Mouse (Mus musculus) forebrain, embryonic 12.5 days (tissue): ENCODE results near the gene Adamtsl1. TPM values are rescaled to one million over a fixed set of nuclear protein-coding genes. Genes with fewer than 3 reads are reported as not detected.

Source experiments
- ATAC-seq: fragments of 200-750 bp; cut with Nextera tagmentation; 2 replicates; pipeline ENCODE4 v1.8.0; 2017; ENCODE audit warnings: moderate TSS enrichment; ENCODE audit not compliant: low FRiP score
- H3K27ac ChIP-seq: fragments of 300-500 bp; sonication (generic); 2 replicates; pipeline ENCODE4 v1.5.1; 2016; ENCODE audit warnings: mild to moderate bottlenecking
- H3K27me3 ChIP-seq: fragments of 300-500 bp; sonication (generic); 2 replicates; pipeline ENCODE4 v1.6.1; 2016; ENCODE audit warnings: mild to moderate bottlenecking
- H3K36me3 ChIP-seq: fragments of 300-500 bp; sonication (generic); replicated peaks from 2 replicates; pipeline ENCODE4 v1.6.1; 2016; ENCODE audit warnings: mild to moderate bottlenecking
- H3K4me1 ChIP-seq: fragments of 300-500 bp; sonication (generic); 2 replicates; pipeline ENCODE4 v1.6.1; 2016
- H3K4me2 ChIP-seq: fragments of 300-500 bp; sonication (generic); 2 replicates; pipeline ENCODE4 v1.6.1; 2016; ENCODE audit warnings: mild to moderate bottlenecking, moderate library complexity
- H3K4me3 ChIP-seq: fragments of 300-500 bp; sonication (generic); replicated peaks from 2 replicates; pipeline ENCODE4 v1.5.1; 2016; ENCODE audit warnings: mild to moderate bottlenecking
- H3K9ac ChIP-seq: fragments of 300-500 bp; sonication (generic); 2 replicates; pipeline ENCODE4 v1.6.1; 2016; ENCODE audit warnings: mild to moderate bottlenecking
- H3K9me3 ChIP-seq: fragments of 300-500 bp; sonication (generic); 2 replicates; pipeline ENCODE4 v1.6.1; 2016
- WGBS: fragments of 180-500 bp; shearing (Covaris S2); methylation state at CpG from one replicate; pipeline ENCODE4 v1.1.7; 2016; 5-methylcytosine and 5-hydroxymethylcytosine counted together
- polyA plus RNA-seq: library from polyadenylated mRNA; unstranded; fragments of >200 nt; fragmentation: Nextera tagmentation; extraction: Ambion mirVana; gene quantifications from 2 replicates; pipeline ENCODE4 v1.2.1, GENCODE M21; 2016

Gene Adamtsl1
- 7.6 and 11.6 TPM in 2 replicates for polyA plus RNA-seq

DNA sequence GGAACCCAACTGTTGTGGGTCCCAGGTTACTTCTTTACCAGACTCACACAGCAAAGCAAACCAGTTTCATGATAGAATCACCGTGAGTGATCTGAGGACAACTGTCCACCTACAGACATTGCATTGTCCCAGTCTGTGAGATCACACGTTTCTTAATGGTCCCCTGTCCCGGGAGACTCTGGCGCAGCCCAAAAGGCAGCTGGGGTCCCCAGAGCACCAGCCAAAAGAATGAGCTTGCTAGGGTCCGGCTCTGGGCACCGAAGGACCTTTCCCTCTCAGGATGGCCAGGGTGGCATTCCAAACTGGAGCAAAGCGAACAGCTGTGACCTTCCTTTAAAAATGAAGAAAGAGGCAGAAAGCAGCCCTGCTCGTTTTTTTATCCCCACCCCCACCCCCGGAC is at the start of gene Adamtsl1:
Gene Adamtsl1 (plus strand): TSS at position 381 of the 400 bp plus-strand sequence.
- Histone ChIP-seq H3K27ac (no peak within 1 kb of the TSS), H3K9ac (peak within 1 kb of the TSS; percentile 52), H3K9me3 (no peaks in the 10 kb centered on the region), H3K4me2 (peak within 1 kb of the TSS; percentile 91), H3K4me1 (peaks cover 15% of the 10 kb centered on the region), H3K27me3 (peaks cover 34% of the 10 kb centered on the region), H3K4me3 (peak within 1 kb of the TSS; percentile 48), H3K36me3 (no peaks in the 10 kb centered on the region)
- 2% methylated on average over 9 of the region's 9 CpGs for WGBS
- ATAC-seq = 0 out of 2 replicates have a peak, but pooled peaks have one; percentile 52

DNA sequence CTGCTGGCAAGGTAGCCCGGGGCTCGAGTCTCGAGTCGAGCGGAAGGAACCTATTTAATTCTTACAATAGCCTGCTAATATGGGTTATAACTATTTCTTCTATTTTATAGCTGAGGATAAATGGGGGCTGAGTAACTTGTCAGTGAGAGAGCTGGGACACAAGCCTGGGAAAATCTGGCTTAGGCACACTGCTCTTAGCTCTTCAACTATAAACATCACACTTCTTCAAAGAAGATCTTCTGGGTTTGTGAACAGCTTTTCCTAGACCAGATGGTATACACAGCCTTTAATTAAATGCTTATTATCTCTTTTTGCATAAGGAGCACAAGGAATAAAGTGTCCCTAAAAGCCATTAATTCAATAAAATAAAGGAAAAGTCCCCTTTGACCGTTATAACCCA is 30.4 kb upstream of the Adamtsl1 start:
- no peaks in the 10 kb centered on the region for H3K27me3 ChIP-seq
- H3K9ac ChIP-seq = no peak overlapping the region
- WGBS = 91% methylated on average over 6 of the region's 6 CpGs
- no peak overlapping the region for H3K4me3 ChIP-seq
- H3K27ac ChIP-seq = no peak overlapping the region
- no peak for ATAC-seq
- no peaks in the 10 kb centered on the region for H3K36me3 ChIP-seq
- H3K9me3 ChIP-seq = no peaks in the 10 kb centered on the region
- peaks cover 3% of the 10 kb centered on the region; the same call in 1 of the 2 replicates for H3K4me1 ChIP-seq
- H3K4me2 ChIP-seq = no peak overlapping the region

DNA sequence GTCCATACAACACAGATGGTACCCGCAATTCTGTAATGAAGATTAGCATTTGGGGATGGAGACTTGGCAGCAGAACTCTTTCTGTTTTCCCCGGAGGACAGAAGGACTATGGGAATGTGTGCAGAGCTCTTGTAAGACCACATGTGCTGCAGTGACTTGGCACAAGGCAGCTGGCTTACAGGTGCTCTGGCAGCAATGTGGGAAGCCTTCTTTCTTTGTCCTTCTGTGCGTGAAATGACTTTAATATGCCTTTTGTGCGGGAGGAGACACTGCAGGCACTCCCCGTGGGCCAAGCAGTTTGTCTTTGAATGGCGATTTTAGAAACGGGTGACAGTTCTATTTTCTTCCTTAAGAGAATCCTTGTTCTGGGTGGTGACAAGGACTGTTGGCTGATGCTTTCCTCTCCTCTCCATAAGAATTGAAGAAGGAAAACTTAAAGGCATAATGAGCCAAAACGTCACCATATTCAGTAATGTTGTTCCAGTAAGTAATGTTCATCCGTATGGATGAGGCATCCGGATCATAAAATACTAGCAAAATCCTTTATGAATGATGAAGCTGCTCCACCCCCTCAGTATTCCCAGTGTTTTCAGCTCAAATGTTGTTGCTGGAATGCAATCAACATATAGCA is 27.5 kb upstream of the Adamtsl1 start:
- WGBS = 72% methylated on average over 10 of the region's 10 CpGs
- Histone ChIP-seq H3K4me3 (no peak overlapping the region), H3K4me1 (peaks cover 3% of the 10 kb centered on the region; the same call in 1 of the 2 replicates), H3K27me3 (no peaks in the 10 kb centered on the region), H3K4me2 (no peak overlapping the region), H3K27ac (no peak overlapping the region), H3K36me3 (no peaks in the 10 kb centered on the region), H3K9me3 (no peaks in the 10 kb centered on the region), H3K9ac (no peak overlapping the region)
- ATAC-seq = no peak

DNA sequence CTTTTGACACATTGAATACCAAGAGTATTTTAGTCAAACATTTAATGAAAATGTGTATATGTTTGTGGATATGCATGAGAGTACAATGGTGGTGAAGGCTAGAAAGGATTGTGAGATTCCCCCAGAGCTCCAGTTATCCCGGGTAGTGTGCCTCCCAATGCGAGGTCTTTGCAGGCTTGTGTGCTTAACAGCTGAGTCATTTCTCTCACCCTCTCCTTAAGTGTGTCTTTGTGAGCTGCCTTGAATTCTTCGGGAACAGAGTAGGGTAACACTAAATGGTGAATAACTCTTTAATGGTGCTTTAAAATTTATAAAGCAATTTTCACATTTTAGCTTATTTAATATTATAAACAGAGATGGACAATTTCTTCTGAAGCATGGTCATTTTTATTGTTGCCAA is 8.3 kb upstream of the Adamtsl1 start:
- Histone ChIP-seq H3K4me3 (no peak overlapping the region), H3K4me2 (no peak overlapping the region), H3K27me3 (no peaks in the 10 kb centered on the region), H3K36me3 (no peaks in the 10 kb centered on the region), H3K9ac (no peak overlapping the region), H3K27ac (no peak overlapping the region), H3K9me3 (no peaks in the 10 kb centered on the region), H3K4me1 (no peaks in the 10 kb centered on the region)
- 82% methylated on average over 3 of the region's 3 CpGs for WGBS
- no peak for ATAC-seq

DNA sequence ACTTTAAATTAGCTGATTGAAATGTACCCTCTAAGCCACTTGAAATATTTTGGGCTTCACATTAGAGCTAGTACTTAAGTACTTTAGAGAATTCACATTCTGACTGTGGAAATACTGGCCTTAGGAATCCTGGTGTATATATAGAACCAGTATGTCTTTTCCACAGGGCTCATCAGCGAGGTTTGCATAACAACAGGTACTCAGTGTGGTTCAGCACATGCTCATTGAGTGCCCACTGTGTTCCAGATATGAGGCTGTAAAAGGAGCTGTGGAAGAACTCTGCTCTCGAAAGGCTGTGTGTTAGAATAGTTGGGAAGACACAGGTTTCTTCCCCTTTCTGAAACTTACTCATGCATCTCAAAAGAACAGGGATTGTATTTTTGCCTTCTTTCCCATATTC is 7.0 kb upstream of the Adamtsl1 start:
- no peak for ATAC-seq
- Histone ChIP-seq H3K9ac (no peak overlapping the region), H3K9me3 (no peaks in the 10 kb centered on the region), H3K36me3 (no peaks in the 10 kb centered on the region), H3K27me3 (no peaks in the 10 kb centered on the region), H3K4me3 (no peak overlapping the region), H3K27ac (no peak overlapping the region), H3K4me1 (no peaks in the 10 kb centered on the region), H3K4me2 (no peak overlapping the region)
- WGBS = 68% methylated on average over 2 of the region's 2 CpGs

DNA sequence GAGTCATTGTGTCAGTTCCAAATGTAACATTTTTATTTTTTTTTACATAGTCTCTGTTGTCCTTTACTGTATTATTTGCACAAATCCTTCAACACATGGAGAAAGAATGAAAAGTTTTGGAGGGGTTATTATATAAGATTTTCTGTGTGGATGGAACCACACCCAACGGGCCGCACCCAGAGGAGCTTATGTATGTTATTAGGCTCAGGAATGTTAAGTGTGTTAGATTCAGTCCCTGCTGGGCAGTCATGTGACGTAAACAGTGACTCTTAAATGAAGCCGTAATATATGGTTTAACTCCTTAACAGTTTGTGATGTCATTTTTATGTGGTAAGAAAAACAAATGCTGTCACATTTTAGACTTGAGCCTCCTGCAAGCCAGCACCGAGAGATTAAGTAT is 6.5 kb upstream of the Adamtsl1 start:
- Histone ChIP-seq H3K4me2 (no peak overlapping the region), H3K9ac (no peak overlapping the region), H3K27ac (no peak overlapping the region), H3K36me3 (no peaks in the 10 kb centered on the region), H3K9me3 (no peaks in the 10 kb centered on the region), H3K4me3 (no peak overlapping the region), H3K4me1 (no peaks in the 10 kb centered on the region), H3K27me3 (peaks cover 3% of the 10 kb centered on the region)
- 85% methylated on average over 5 of the region's 5 CpGs for whole genome bisulfite sequencing
- ATAC-seq = no peak

DNA sequence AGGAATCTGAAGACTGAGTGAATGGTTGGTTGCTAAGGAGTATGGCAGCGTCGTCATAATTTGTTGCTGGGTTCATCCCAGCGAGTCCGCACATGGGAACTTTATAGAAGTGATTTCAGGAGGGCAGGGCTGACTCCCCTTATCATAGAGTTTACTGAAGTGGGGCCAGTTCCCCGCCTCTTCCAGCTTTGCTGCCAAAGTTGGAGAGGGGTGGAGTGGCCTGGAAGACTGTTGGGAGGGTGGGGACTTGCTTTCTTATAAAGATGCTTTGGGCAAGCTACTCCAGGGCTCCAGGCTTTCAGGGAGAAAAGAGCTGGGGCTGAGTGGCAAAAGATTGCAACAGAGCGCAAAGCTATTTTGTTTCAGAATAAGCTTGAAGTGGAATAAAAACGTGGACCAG is 684 bp upstream of the Adamtsl1 start:
- Histone ChIP-seq H3K27me3 (peaks cover 34% of the 10 kb centered on the region), H3K4me1 (peaks cover 15% of the 10 kb centered on the region), H3K4me2 (peak overlapping the region; percentile 91), H3K27ac (no peak overlapping the region), H3K9me3 (no peaks in the 10 kb centered on the region), H3K4me3 (no peak overlapping the region; the same call in 1 of the 2 replicates), H3K9ac (no peak overlapping the region), H3K36me3 (no peaks in the 10 kb centered on the region)
- no peak for ATAC-seq
- 36% methylated on average over 7 of the region's 7 CpGs for WGBS

DNA sequence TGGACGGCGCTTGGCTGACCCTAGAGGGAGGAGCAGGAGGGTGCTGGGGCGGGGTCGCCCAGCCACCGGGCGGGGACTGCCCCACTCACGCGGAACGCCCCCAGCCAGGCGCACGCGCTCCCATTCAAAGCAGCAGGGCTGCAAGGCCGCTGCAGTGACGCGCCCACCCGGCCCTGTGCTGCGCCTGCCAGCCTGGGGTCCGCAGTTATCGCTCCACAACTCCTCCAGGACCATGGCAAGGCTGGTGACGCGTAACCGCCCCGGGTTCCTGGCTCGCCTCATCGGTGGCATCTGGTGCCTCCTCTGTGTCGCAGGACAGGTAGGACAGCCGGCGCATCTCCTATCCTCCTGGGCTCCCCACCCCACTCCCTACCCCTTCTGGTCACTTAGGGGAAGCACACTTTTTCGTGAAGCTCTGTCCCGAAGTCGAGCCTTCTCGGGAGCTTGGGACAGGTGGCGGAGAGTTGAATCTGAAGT is 271 bp downstream of the Adamtsl1 start:
- peaks cover 15% of the 10 kb centered on the region for H3K4me1 ChIP-seq
- H3K4me2 ChIP-seq = peak overlapping the region; percentile 91
- H3K36me3 ChIP-seq = no peaks in the 10 kb centered on the region
- H3K27me3 ChIP-seq = peaks cover 34% of the 10 kb centered on the region
- H3K9me3 ChIP-seq = no peaks in the 10 kb centered on the region
- peak; percentile 94 for ATAC-seq
- peak overlapping the region; percentile 48 for H3K4me3 ChIP-seq
- H3K9ac ChIP-seq = peak overlapping the region; percentile 52
- H3K27ac ChIP-seq = no peak overlapping the region
- under 1% methylated on average over 33 of the region's 33 CpGs for WGBS

DNA sequence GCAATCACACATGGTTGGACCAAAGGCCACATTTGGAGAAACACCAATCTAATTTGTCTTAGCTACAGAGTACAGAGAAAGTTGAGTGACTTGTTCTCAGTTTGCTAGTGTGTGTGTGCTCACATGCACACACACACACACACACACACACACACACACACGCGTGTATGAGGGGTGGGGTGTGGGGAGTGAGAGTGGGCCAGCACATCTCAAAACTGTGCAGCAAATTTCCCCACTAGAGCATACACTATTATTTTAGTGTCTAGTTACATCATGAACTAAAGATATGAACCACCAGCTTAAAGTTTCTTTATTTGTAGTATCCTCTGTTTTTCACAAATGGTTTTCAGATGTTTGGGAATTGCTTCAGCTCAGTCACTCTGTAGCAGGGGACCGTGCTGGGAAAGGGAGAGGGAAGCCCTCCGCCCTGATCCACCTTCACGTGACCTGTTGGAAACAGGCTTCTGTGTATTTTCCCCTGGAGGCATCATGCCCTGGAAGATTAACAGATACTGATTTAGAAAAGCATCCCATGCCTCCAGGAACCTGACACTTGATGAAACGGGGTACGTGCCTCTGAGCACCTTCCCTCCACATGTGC is 13.1 kb downstream of the Adamtsl1 start:
- no peak overlapping the region for H3K9ac ChIP-seq
- no peaks in the 10 kb centered on the region for H3K36me3 ChIP-seq
- H3K4me1 ChIP-seq = no peaks in the 10 kb centered on the region
- H3K4me3 ChIP-seq = no peak overlapping the region
- H3K4me2 ChIP-seq = no peak overlapping the region
- no peak for ATAC-seq
- 88% methylated on average over 7 of the region's 7 CpGs for WGBS
- no peaks in the 10 kb centered on the region for H3K9me3 ChIP-seq
- no peak overlapping the region for H3K27ac ChIP-seq
- H3K27me3 ChIP-seq = no peaks in the 10 kb centered on the region

DNA sequence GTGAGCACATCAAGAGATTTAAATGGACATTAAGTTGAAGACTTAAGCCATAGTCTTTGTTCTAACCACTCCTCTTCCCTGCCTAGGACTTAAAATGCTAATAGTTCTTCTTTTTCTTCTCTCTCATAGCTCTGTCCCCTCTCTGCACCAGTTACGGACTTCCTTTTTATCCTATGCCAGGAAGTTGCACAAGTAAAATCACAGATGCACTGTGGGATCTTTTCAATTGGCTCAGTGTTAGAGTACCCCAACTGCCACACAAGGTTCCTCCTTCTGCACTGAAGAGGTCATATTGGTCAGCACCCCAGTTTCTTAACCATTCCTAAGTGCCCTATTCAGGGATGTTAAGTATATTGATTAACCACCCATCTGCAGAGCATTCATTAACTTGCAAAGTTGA is 15.9 kb downstream of the Adamtsl1 start:
- ATAC-seq = no peak

DNA sequence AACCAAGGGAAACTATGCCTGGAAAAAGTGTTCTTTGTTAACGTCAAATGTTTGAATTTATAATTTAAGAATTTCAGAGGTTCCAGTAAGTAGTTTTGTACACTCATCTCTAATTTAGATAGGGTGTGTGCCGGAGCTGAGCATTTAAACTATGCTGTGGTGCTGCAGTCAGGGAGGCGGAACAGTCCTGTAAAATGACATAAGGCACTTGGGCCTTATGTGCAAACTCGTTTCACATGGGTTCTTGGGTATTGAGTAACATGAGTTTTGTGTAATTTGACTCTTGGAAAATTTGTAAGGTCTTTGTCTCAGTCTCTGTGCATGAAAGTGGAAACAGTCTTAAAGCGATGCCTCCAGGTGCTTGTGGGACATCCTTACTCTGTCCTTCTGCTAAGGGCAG is 25.7 kb downstream of the Adamtsl1 start:
- Histone ChIP-seq H3K27ac (no peak overlapping the region), H3K27me3 (no peaks in the 10 kb centered on the region), H3K4me2 (no peak overlapping the region), H3K4me3 (no peak overlapping the region), H3K9me3 (no peaks in the 10 kb centered on the region), H3K9ac (no peak overlapping the region), H3K36me3 (no peaks in the 10 kb centered on the region), H3K4me1 (no peaks in the 10 kb centered on the region)
- WGBS = 79% methylated on average over 5 of the region's 5 CpGs
- ATAC-seq = no peak

More for the DNA sequence above, 15.9 kb downstream of the Adamtsl1 start:
- WGBS = 87% methylated on average over 1 of the region's 1 CpGs
- Histone ChIP-seq H3K4me2 (no peak overlapping the region), H3K9me3 (no peaks in the 10 kb centered on the region), H3K27me3 (no peaks in the 10 kb centered on the region), H3K36me3 (no peaks in the 10 kb centered on the region), H3K27ac (no peak overlapping the region), H3K9ac (no peak overlapping the region), H3K4me1 (no peaks in the 10 kb centered on the region), H3K4me3 (no peak overlapping the region)

DNA sequence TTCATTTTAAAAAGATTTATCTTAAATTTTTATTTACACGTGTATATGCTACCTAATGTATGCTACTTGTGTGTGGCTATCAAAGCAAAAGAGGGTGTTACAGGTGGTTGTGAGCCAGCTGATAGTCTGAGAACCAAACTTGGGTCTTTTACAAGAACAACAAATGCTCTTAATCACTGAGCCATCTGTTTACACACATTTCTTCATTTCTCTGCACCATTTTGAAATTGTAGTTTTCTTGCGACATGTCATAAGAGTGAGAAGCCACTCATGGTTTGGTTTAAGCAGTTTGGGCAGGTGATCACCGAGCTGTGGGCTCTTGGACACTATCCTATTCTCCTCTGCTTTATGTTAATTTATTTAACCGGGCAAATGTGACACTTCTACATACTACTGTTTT is 29.2 kb downstream of the Adamtsl1 start:
- Histone ChIP-seq H3K27ac (no peak overlapping the region), H3K9ac (no peak overlapping the region), H3K36me3 (no peaks in the 10 kb centered on the region), H3K27me3 (no peaks in the 10 kb centered on the region), H3K4me1 (no peaks in the 10 kb centered on the region), H3K4me3 (no peak overlapping the region), H3K4me2 (no peak overlapping the region), H3K9me3 (no peaks in the 10 kb centered on the region)
- 89% methylated on average over 4 of the region's 4 CpGs for WGBS
- no peak for ATAC-seq

DNA sequence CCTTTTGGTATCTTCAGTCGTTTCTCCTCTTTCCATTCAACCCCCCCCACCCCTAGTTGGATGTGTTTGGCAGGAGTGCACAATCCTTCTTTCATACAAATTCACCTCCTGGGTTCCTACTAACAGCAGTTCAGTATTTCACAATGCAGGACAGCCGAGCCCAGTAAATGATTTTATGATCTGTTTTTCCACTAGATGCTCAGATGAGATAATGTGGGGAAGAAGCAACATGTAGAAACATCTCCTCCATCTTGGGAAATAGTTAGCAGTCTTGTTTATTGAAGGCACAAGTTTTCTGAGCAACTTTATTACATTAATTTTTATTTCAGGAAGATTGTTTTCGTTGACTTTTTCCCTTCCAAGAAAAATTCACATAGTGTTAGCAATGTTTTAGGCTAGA is 40.7 kb downstream of the Adamtsl1 start:
- Histone ChIP-seq H3K36me3 (no peaks in the 10 kb centered on the region), H3K27me3 (no peaks in the 10 kb centered on the region), H3K4me1 (no peaks in the 10 kb centered on the region), H3K9ac (no peak overlapping the region), H3K4me2 (no peak overlapping the region), H3K4me3 (no peak overlapping the region), H3K9me3 (no peaks in the 10 kb centered on the region), H3K27ac (no peak overlapping the region)
- WGBS = 83% methylated on average over 3 of the region's 3 CpGs
- ATAC-seq = no peak
